Mouse (Mus musculus): Measurements from ENCODE around the gene Ankrd55. TPM values are rescaled to one million over a fixed set of nuclear protein-coding genes. Genes with fewer than 3 reads are reported as not detected.

Gene Ankrd55
- polyA plus RNA-seq, 1 experiment from 2014 or later: 0.09 TPM

GRCm38 (mm10) chr13:112326403-112326802 is 38.2 kb downstream of the Ankrd55 start:
- no peaks in the 10 kb centered on the region for H3K9me3 ChIP-seq (replicated peaks)
- WGBS (ENCODE audit: insufficient replicate concordance): 55% methylated on average over 7 of the region's 7 CpGs
- no peaks in the 10 kb centered on the region for H3K4me1 ChIP-seq (replicated peaks)
- no peak overlapping the region for H3K4me2 ChIP-seq
- H3K27ac ChIP-seq: no peak overlapping the region
- no peak overlapping the region for H3K9ac ChIP-seq
- no peak for DNase-seq
- no peaks in the 10 kb centered on the region for H3K27me3 ChIP-seq
- no peak for ATAC-seq (ENCODE audit: low read depth)
- no peaks in the 10 kb centered on the region for H3K36me3 ChIP-seq
- H3K4me3 ChIP-seq (replicated peaks): no peak overlapping the region

- H3K4me1 ChIP-seq (replicated peaks): no peaks in the 10 kb centered on the region
- H3K9ac ChIP-seq: no peak overlapping the region
- H3K4me2 ChIP-seq: no peak overlapping the region
- H3K9me3 ChIP-seq (replicated peaks): no peaks in the 10 kb centered on the region
- ATAC-seq (ENCODE audit: low read depth): no peak
- no peak for DNase-seq
- H3K27me3 ChIP-seq: no peaks in the 10 kb centered on the region
- no peaks in the 10 kb centered on the region for H3K36me3 ChIP-seq
- no peak overlapping the region for H3K4me3 ChIP-seq (replicated peaks)
- 60% methylated on average over 5 of the region's 5 CpGs for WGBS (ENCODE audit: insufficient replicate concordance)
- no peak overlapping the region for H3K27ac ChIP-seq
These were observed 38.7 kb downstream of the Ankrd55 start for GRCm38 (mm10) chr13:112326977-112327376.

GRCm38 (mm10) chr13:112327511-112327910 is 39.3 kb downstream of the Ankrd55 start:
- H3K9ac ChIP-seq: no peak overlapping the region
- H3K4me1 ChIP-seq (replicated peaks): no peaks in the 10 kb centered on the region
- H3K36me3 ChIP-seq: no peaks in the 10 kb centered on the region
- ATAC-seq (ENCODE audit: low read depth) (no peak), DNase-seq (no peak)
- H3K27me3 ChIP-seq: no peaks in the 10 kb centered on the region
- H3K9me3 ChIP-seq (replicated peaks): no peaks in the 10 kb centered on the region
- H3K27ac ChIP-seq: no peak overlapping the region
- H3K4me2 ChIP-seq: no peak overlapping the region
- no peak overlapping the region for H3K4me3 ChIP-seq (replicated peaks)
- 55% methylated on average over 4 of the region's 4 CpGs for WGBS (ENCODE audit: insufficient replicate concordance)

- H3K27me3 ChIP-seq: no peaks in the 10 kb centered on the region
These were observed 42.0 kb downstream of the Ankrd55 start for GRCm38 (mm10) chr13:112330257-112330656.

GRCm38 (mm10) chr13:112330919-112331681 is 42.8 kb downstream of the Ankrd55 start:
- DNase-seq (no peak), ATAC-seq (ENCODE audit: low read depth) (no peak)
- WGBS (ENCODE audit: insufficient replicate concordance): 52% methylated on average over 8 of the region's 8 CpGs
- Histone ChIP-seq H3K4me3 (replicated peaks) (no peak overlapping the region), H3K4me2 (no peak overlapping the region), H3K9me3 (replicated peaks) (no peaks in the 10 kb centered on the region), H3K36me3 (no peaks in the 10 kb centered on the region), H3K27ac (no peak overlapping the region), H3K4me1 (replicated peaks) (no peaks in the 10 kb centered on the region), H3K27me3 (no peaks in the 10 kb centered on the region), H3K9ac (no peak overlapping the region)

More at GRCm38 (mm10) chr13:112330257-112330656, 42.0 kb downstream of the Ankrd55 start:
- Histone ChIP-seq H3K4me2 (no peak overlapping the region), H3K4me1 (replicated peaks) (no peaks in the 10 kb centered on the region), H3K4me3 (replicated peaks) (no peak overlapping the region), H3K36me3 (no peaks in the 10 kb centered on the region), H3K27ac (no peak overlapping the region), H3K9me3 (replicated peaks) (no peaks in the 10 kb centered on the region), H3K9ac (no peak overlapping the region)
- DNase-seq: no peak
- no peak for ATAC-seq (ENCODE audit: low read depth)
- WGBS (ENCODE audit: insufficient replicate concordance): 70% methylated on average over 6 of the region's 6 CpGs

GRCm38 (mm10) chr13:112331682-112332061 is 43.4 kb downstream of the Ankrd55 start:
- Histone ChIP-seq H3K27ac (no peak overlapping the region), H3K4me2 (no peak overlapping the region), H3K9ac (no peak overlapping the region), H3K4me1 (replicated peaks) (no peaks in the 10 kb centered on the region), H3K27me3 (no peaks in the 10 kb centered on the region), H3K4me3 (replicated peaks) (no peak overlapping the region), H3K36me3 (no peaks in the 10 kb centered on the region), H3K9me3 (replicated peaks) (no peaks in the 10 kb centered on the region)
- ATAC-seq (ENCODE audit: low read depth) (no peak), DNase-seq (no peak)
- 70% methylated on average over 1 of the region's 1 CpGs for WGBS (ENCODE audit: insufficient replicate concordance)

GRCm38 (mm10) chr13:112335531-112335930 is 47.3 kb downstream of the Ankrd55 start:
- Histone ChIP-seq H3K9me3 (replicated peaks) (no peaks in the 10 kb centered on the region), H3K36me3 (no peaks in the 10 kb centered on the region), H3K4me2 (no peak overlapping the region), H3K4me1 (replicated peaks) (no peaks in the 10 kb centered on the region), H3K27ac (no peak overlapping the region), H3K27me3 (no peaks in the 10 kb centered on the region), H3K4me3 (replicated peaks) (no peak overlapping the region), H3K9ac (no peak overlapping the region)
- 53% methylated on average over 3 of the region's 3 CpGs for WGBS (ENCODE audit: insufficient replicate concordance)
- ATAC-seq (ENCODE audit: low read depth): no peak
- DNase-seq: no peak

GRCm38 (mm10) chr13:112337146-112337545 is 48.9 kb downstream of the Ankrd55 start:
- Histone ChIP-seq H3K9me3 (replicated peaks) (no peaks in the 10 kb centered on the region), H3K9ac (no peak overlapping the region), H3K4me3 (replicated peaks) (no peak overlapping the region), H3K4me2 (no peak overlapping the region), H3K27ac (no peak overlapping the region), H3K27me3 (no peaks in the 10 kb centered on the region), H3K36me3 (no peaks in the 10 kb centered on the region), H3K4me1 (replicated peaks) (no peaks in the 10 kb centered on the region)
- WGBS (ENCODE audit: insufficient replicate concordance): 70% methylated on average over 9 of the region's 9 CpGs
- DNase-seq: no peak
- no peak for ATAC-seq (ENCODE audit: low read depth)

- H3K4me3 ChIP-seq (replicated peaks): no peak overlapping the region
- H3K4me1 ChIP-seq (replicated peaks): no peaks in the 10 kb centered on the region
- DNase-seq (no peak), ATAC-seq (ENCODE audit: low read depth) (no peak)
- H3K27ac ChIP-seq: no peak overlapping the region
- H3K9ac ChIP-seq: no peak overlapping the region
- H3K36me3 ChIP-seq: no peaks in the 10 kb centered on the region
- H3K9me3 ChIP-seq (replicated peaks): no peaks in the 10 kb centered on the region
- no peaks in the 10 kb centered on the region for H3K27me3 ChIP-seq
- WGBS (ENCODE audit: insufficient replicate concordance): 78% methylated on average over 8 of the region's 8 CpGs
- H3K4me2 ChIP-seq: no peak overlapping the region
These were observed 52.0 kb downstream of the Ankrd55 start for GRCm38 (mm10) chr13:112340205-112340604.

GRCm38 (mm10) chr13:112340761-112341160 is 52.5 kb downstream of the Ankrd55 start:
- H3K9ac ChIP-seq: no peak overlapping the region
- no peaks in the 10 kb centered on the region for H3K27me3 ChIP-seq
- no peak overlapping the region for H3K27ac ChIP-seq
- H3K36me3 ChIP-seq: no peaks in the 10 kb centered on the region
- ATAC-seq (ENCODE audit: low read depth) (no peak), DNase-seq (no peak)
- no peak overlapping the region for H3K4me2 ChIP-seq
- H3K9me3 ChIP-seq (replicated peaks): no peaks in the 10 kb centered on the region
- H3K4me3 ChIP-seq (replicated peaks): no peak overlapping the region
- WGBS (ENCODE audit: insufficient replicate concordance): 58% methylated on average over 6 of the region's 6 CpGs
- H3K4me1 ChIP-seq (replicated peaks): no peaks in the 10 kb centered on the region

GRCm38 (mm10) chr13:112342971-112343627 is 54.8 kb downstream of the Ankrd55 start:
- Histone ChIP-seq H3K9me3 (replicated peaks) (no peaks in the 10 kb centered on the region), H3K36me3 (no peaks in the 10 kb centered on the region), H3K4me1 (replicated peaks) (no peaks in the 10 kb centered on the region), H3K9ac (no peak overlapping the region), H3K27me3 (no peaks in the 10 kb centered on the region), H3K4me3 (replicated peaks) (no peak overlapping the region), H3K27ac (no peak overlapping the region), H3K4me2 (no peak overlapping the region)
- ATAC-seq (ENCODE audit: low read depth) (no peak), DNase-seq (no peak)
- WGBS (ENCODE audit: insufficient replicate concordance): 49% methylated on average over 5 of the region's 5 CpGs

GRCm38 (mm10) chr13:112343628-112344009 is 55.4 kb downstream of the Ankrd55 start:
- Histone ChIP-seq H3K4me1 (replicated peaks) (no peaks in the 10 kb centered on the region), H3K4me3 (replicated peaks) (no peak overlapping the region), H3K27ac (no peak overlapping the region), H3K36me3 (no peaks in the 10 kb centered on the region), H3K9me3 (replicated peaks) (no peaks in the 10 kb centered on the region), H3K4me2 (no peak overlapping the region), H3K27me3 (no peaks in the 10 kb centered on the region), H3K9ac (no peak overlapping the region)
- ATAC-seq (ENCODE audit: low read depth): no peak
- DNase-seq: no peak
- WGBS (ENCODE audit: insufficient replicate concordance): 71% methylated on average over 5 of the region's 5 CpGs

Measured in liver, embryonic 13.5 days (tissue).